Mouse (Mus musculus) monocyte, adult 5-6 weeks (primary cell): ENCODE measurements around the gene Usp30. TPM values are rescaled to one million over a fixed set of nuclear protein-coding genes. Genes with fewer than 3 reads are reported as not detected.

Source experiments
- ATAC-seq: fragments of 153-309, 156-312 bp; replicated peaks from 2 replicates; pipeline ENCODE4 v1.8.0; 2017; ENCODE audit warnings: mild to moderate bottlenecking; ENCODE audit not compliant: low TSS enrichment, insufficient number of reproducible peaks, severe bottlenecking, poor library complexity, low FRiP score
- total RNA-seq: library from RNA; stranded (forward); fragments of 200-1000, 200-491, 200-594 nt; gene quantifications from 3 replicates; pipeline ENCODE4 v1.2.3, GENCODE M21; 2017

Usp30 gene
- total RNA-seq, 1 experiment from 2014 or later: 11.0 TPM

GRCm38 (mm10) chr5:114113334-114113733 lies 48.1 kb downstream of the Usp30 start:
- ATAC-seq: no peak

- ATAC-seq: no peak
Observed at GRCm38 (mm10) chr5:114115030-114115429, 49.8 kb downstream of the Usp30 start.

GRCm38 (mm10) chr5:114116586-114116985 lies 51.3 kb downstream of the Usp30 start:
- peak; percentile 51; the same call in 1 of the 2 replicates for ATAC-seq

DNA sequence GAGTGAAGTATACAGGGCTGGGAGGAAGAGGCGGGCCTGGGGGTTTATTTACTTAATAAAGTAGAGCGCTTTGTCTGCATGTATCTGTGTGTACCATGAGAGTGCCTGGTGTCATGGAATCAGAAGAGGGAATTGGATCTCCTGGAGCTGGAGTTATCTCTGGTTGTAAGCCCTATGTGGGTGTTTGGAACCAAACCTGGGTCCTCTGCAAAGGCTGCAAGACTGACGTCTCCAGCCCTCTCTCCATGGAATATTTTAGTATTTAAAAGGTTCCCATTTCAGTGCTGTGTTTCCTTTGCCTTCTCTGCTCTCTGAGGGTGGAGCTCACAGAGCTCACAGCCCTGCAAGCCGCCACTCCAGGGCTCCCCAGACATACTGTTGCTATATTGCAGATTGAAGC lies 54.5 kb downstream of the Usp30 start:
- no peak for ATAC-seq

DNA sequence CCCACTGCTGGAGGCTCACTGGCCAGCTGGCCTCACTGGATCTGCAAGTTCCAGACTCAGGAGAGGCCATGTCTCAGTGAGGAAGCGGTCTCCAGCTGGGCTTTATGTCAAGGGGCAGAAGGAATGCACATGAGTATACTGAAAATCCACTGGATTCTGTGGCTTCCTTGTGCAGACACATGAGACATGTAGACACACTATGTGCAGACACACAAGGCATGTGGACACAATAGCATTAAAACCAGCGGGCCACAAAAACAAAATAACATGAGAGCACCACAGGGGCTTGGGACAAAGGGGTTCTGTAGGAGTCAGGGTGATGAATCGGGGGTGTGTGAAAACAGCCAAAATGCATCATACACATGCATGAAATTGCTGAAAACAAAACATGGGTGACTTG lies 60.7 kb downstream of the Usp30 start:
- ATAC-seq: no peak

DNA sequence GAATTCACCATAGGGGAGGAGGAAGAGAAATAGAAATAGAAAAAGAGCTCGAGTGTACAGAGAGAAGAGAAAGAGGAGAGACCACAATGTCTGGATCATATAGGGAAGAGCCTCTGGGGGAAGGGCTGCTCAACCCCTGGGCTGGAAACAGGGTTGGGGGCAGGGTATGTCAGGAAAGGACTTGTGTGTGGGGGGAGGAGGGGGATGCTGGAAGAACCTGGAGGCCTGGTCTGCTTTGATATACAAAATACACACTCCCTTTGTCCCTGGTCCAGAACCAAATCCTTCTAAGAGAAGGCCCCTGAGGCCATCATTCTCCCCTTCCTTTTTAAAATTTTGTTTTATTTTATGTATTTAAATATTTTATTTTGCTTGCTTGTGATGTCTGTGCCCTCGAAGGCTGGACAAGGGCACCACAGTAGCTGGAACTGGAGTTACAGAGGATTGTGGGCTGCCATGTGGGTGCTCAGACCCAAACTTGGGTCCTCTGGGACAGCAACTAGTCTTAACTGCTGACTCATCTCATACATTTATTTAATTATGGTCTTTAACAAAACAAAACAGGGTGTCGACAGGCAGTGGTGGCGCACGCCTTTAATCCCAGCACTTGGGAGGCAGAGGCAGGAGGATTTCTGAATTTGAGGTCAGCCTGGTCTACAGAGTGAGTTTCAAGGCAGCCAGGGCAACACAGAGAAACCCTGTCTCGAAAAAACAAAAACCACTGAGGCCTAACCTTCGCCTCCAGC lies 61.4 kb downstream of the Usp30 start:
- no peak for ATAC-seq

DNA sequence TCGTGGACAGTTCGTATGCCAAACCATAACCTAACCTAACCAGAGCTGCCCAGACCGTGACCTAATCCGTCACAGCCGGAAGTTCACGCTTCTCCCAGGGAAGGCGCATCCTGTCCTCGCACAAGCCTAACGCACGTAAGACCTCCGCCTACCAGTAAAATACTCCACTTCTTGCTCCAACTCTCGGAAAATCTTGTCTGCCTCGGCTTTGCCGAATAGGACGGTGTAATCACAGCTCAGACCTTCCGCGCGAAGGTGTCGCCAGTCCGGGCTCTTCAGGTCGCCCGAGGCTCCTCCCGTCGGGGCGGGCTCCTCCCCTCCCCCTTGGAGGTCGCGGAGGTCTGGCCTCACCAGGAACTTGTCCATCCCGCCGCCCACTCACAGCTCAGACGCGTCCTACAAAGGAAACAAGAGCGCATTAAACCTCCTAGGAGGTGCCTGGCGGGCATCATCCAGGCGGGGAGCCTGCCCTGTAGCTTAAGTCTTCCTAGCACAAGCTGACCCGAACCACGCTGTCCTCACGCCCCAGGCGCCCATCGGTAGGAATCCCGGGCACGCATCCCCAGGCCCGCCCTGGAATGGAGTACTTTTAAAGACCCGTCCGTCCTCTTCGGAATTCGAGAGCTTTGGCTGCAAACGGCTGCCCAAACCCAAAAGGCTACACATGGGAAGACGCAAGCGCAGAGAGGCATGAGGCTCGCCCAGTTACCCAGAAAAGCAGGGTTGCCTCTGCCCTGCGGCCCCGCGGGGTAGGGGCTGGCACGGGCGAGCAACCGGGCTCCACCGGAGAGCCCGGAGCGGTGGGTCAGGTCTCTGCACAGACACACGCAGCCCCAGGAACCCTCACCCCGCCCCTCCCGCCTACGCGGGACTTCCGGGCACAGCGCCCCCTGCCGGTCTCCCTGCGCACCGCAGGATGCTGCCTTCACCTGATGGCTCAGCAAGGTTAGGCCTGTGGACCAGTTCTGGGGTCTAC lies 62.4 kb downstream of the Usp30 start, which contains the start of gene Alkbh2:
TSS of gene Alkbh2 (minus strand) at position 845 of the 976 bp plus-strand sequence.
- ATAC-seq: 0 out of 2 replicates have a peak, but pooled peaks have one; percentile 38

- ATAC-seq: no peak
Observed at GRCm38 (mm10) chr5:114129550-114130210, 64.4 kb downstream of the Usp30 start.

- ATAC-seq: no peak
Observed at GRCm38 (mm10) chr5:114130211-114130605, 64.9 kb downstream of the Usp30 start, which contains the start of gene Ung. Gene Ung (plus strand): TSS chr5:114130386.

DNA sequence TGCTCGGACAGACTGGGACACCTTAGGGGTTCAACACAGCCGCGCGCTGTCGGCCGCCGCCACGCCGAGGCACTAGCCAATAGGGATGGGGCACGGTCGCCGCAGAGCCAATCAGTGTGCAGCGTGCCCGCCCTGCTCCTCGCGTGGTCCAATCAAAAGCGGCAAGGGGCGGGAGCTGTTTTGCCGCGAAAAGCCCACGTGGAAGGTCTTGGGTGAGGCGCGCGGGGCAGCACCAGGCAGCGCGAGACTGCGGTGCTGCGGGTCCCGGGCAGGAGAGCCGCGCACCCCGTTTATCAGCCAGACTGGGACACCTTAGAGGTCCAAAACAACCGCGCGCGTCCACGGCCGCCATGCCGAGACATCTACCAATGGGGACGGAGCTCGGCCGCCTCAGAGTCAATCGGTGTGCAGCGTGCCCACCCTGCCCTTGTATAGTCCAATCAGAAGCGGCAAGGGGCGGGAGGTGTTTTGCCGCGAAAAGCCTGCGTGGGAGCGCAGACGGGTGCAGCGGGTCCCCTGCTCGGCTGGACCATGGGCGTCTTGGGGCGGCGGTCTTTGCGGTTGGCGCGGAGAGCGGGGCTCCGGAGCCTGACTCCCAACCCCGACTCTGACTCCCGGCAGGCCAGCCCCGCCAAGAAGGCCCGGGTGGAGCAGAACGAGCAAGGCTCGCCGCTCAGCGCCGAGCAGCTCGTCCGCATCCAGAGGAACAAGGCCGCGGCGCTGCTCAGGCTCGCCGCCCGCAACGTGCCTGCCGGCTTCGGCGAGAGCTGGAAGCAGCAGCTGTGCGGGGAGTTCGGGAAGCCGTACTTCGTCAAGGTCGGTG lies 65.6 kb downstream of the Usp30 start:
- peak; percentile 84 for ATAC-seq

GRCm38 (mm10) chr5:114131521-114131840 lies 66.2 kb downstream of the Usp30 start:
- no peak for ATAC-seq

DNA sequence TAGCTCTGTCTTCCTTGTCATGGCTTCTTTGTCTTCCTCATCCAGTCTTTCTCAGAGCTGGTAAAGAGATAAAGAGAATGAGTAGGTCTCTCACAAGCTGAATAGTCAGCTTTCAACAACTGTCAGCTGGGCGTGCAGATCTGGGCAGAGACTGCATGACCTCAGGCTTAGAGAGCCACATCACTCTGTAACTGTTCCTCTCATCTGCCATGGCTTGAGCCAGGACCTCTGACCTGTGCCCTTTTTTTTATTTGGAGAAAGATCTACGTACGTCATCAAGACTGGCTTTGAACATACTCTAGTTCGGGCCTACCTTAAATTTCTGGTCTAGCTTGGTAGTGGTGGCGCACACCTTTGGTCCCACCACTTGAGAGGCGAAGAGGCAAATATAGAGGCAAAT lies 67.6 kb downstream of the Usp30 start:
- ATAC-seq: no peak

GRCm38 (mm10) chr5:114134091-114134534 lies 68.9 kb downstream of the Usp30 start:
- ATAC-seq: no peak

- ATAC-seq: no peak
Observed at GRCm38 (mm10) chr5:114135516-114135915, 70.3 kb downstream of the Usp30 start.

DNA sequence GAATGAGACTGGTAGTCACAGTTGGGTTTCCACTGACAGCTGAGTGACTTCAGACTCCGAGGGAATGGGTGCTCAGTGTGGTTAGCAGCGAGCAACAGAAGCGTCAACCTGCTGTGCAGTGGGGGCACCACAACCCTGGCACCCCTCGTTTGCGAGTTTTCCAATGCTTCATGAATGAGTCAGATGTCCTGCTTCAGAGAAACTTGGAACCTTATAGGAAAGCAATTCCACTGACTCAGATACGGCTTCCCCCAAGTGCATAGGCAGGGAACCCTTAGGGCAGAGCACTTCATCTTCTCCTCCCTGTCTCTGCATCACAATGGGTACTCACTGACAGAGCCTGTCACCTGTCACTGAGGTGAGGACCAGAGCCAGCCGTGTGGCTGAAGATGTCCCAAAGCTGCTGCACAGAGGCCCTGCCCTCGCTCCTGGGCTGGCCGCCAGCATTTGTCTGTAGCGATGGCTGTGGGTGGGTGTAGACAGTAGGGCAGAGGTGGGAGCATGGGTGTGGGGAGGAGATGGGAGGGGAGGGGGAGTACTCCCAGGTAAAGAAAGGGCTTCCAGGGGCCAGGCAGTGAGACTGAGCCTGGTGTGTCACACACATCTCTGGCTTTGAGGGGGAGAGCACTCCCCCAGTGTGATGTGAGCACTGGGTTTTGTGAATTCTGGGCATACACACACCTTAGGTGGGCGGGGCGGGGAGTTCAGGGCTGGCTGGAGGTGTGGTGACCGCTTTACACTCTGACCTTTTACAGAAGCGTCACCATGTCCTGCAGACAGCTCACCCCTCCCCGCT lies 72.4 kb downstream of the Usp30 start:
- no peak for ATAC-seq

- ATAC-seq: no peak
Observed at GRCm38 (mm10) chr5:114138277-114139164, 73.3 kb downstream of the Usp30 start.

DNA sequence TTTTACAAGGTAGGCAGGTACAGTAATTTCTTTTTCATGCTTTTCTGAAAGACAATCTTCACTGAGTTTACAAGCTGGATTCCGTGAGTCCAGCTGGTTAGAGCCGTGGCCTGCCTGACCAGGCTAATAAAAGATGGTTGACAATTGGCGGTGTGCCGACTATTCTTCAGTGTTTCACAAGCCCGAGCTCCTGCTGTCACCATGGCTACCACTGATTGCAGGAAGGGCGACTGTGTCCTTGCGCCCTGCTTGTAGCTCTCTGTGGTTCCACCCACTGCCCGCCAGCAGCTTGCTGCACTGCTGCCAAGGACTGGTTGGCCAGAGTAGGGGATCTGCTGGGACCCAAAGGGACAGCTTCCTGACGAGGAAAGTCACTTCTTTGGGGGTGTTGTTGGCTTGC lies 73.9 kb downstream of the Usp30 start:
- no peak for ATAC-seq
